Mouse (Mus musculus) frontal cortex, postnatal 25 days (tissue): ENCODE measurements around the gene Nol12.

Source experiments
- DNase-seq, 2 experiments: peaks; one replicate each; pipeline ENCODE4 v3.0.0; 2022; ENCODE audit warnings: low spot score in 2 of 2

Nol12 gene

GRCm38 (mm10) chr15:78992235-78992634, 57.5 kb downstream of the Nol12 start:
- DNase-seq = no peak

- no peak for DNase-seq
Measured at GRCm38 (mm10) chr15:78992925-78993324, 58.2 kb downstream of the Nol12 start.
